Mouse (Mus musculus): ENCODE results near the gene Pik3c2b. TPM values are rescaled to one million over a fixed set of nuclear protein-coding genes. Genes with fewer than 3 reads are reported as not detected.
"Not testable (repeated sequence)": the region's sequence is repeated elsewhere in the genome, so short reads cannot be mapped to it uniquely, and the experiment has no call there.

Gene Pik3c2b
- polyA plus RNA-seq, 1 experiment from 2014 or later = 10.8 TPM

GRCm38 (mm10) chr1:133034091-133034460, 11.4 kb upstream of the Pik3c2b start:
- H3K27me3 ChIP-seq = no peaks in the 10 kb centered on the region
- H3K9me3 ChIP-seq = no peaks in the 10 kb centered on the region
- peak overlapping the region; percentile 54 for H3K4me2 ChIP-seq (replicated peaks)
- under 1% methylated on average over 11 of the region's 11 CpGs for WGBS
- no peaks in the 10 kb centered on the region for H3K36me3 ChIP-seq
- peaks cover 7% of the 10 kb centered on the region; the same call in 1 of the 2 replicates for H3K4me1 ChIP-seq
- H3K27ac ChIP-seq = no peak overlapping the region
- H3K9ac ChIP-seq = no peak overlapping the region
- ATAC-seq (ENCODE audit: insufficient number of reproducible peaks, insufficient read depth, low FRiP score, low TSS enrichment) = no peak
- H3K4me3 ChIP-seq = peak overlapping the region; percentile 51

- not testable (repeated sequence) for H3K27me3 ChIP-seq; H3K9me3 ChIP-seq; H3K27ac ChIP-seq; H3K4me3 ChIP-seq; ATAC-seq (ENCODE audit: insufficient number of reproducible peaks, insufficient read depth, low FRiP score, low TSS enrichment); H3K36me3 ChIP-seq; H3K4me1 ChIP-seq; H3K9ac ChIP-seq; H3K4me2 ChIP-seq (replicated peaks)
- WGBS = 62% methylated on average over 7 of the region's 7 CpGs
These were observed 10.8 kb upstream of the Pik3c2b start for GRCm38 (mm10) chr1:133034682-133035081.

- Histone ChIP-seq H3K36me3 (no peaks in the 10 kb centered on the region), H3K27me3 (no peaks in the 10 kb centered on the region), H3K27ac (no peak overlapping the region), H3K9me3 (no peaks in the 10 kb centered on the region), H3K4me1 (no peaks in the 10 kb centered on the region), H3K4me3 (no peak overlapping the region), H3K4me2 (replicated peaks) (no peak overlapping the region), H3K9ac (no peak overlapping the region)
- peak; percentile 75; the same call in 1 of the 2 replicates for ATAC-seq (ENCODE audit: insufficient number of reproducible peaks, insufficient read depth, low FRiP score, low TSS enrichment)
- WGBS = 13% methylated on average over 4 of the region's 4 CpGs
These were observed 5.9 kb upstream of the Pik3c2b start for GRCm38 (mm10) chr1:133039505-133039949.

- peak overlapping the region; percentile 72 for H3K4me2 ChIP-seq (replicated peaks)
- ATAC-seq (ENCODE audit: insufficient number of reproducible peaks, insufficient read depth, low FRiP score, low TSS enrichment) = peak; percentile 84
- no peaks in the 10 kb centered on the region for H3K27me3 ChIP-seq
- peak overlapping the region; percentile 80 for H3K4me3 ChIP-seq
- H3K36me3 ChIP-seq = no peaks in the 10 kb centered on the region
- H3K9me3 ChIP-seq = no peaks in the 10 kb centered on the region
- peaks cover 32% of the 10 kb centered on the region for H3K4me1 ChIP-seq
- peak overlapping the region; percentile 89 for H3K27ac ChIP-seq
- under 1% methylated on average over 59 of the region's 71 CpGs for WGBS
- H3K9ac ChIP-seq = peak overlapping the region; percentile 89
These were observed 484 bp downstream of the Pik3c2b start for GRCm38 (mm10) chr1:133045861-133046440.

- 0% methylated on average over 40 of the region's 40 CpGs for WGBS
- peak overlapping the region; percentile 80 for H3K4me3 ChIP-seq
- peaks cover 32% of the 10 kb centered on the region for H3K4me1 ChIP-seq
- no peaks in the 10 kb centered on the region for H3K36me3 ChIP-seq
- H3K27ac ChIP-seq = peak overlapping the region; percentile 89
- H3K9ac ChIP-seq = peak overlapping the region; percentile 89
- H3K9me3 ChIP-seq = no peaks in the 10 kb centered on the region
- no peaks in the 10 kb centered on the region for H3K27me3 ChIP-seq
- ATAC-seq (ENCODE audit: insufficient number of reproducible peaks, insufficient read depth, low FRiP score, low TSS enrichment) = peak; percentile 61
- H3K4me2 ChIP-seq (replicated peaks) = peak overlapping the region; percentile 72
These were observed 1.0 kb downstream of the Pik3c2b start for GRCm38 (mm10) chr1:133046441-133046931.

- H3K36me3 ChIP-seq = no peaks in the 10 kb centered on the region
- WGBS = 51% methylated on average over 8 of the region's 8 CpGs
- 0 out of 2 replicates have a peak overlapping the region, but pooled peaks have one; percentile 17 for H3K9ac ChIP-seq
- H3K4me3 ChIP-seq = peak overlapping the region; percentile 80
- no peaks in the 10 kb centered on the region for H3K27me3 ChIP-seq
- ATAC-seq (ENCODE audit: insufficient number of reproducible peaks, insufficient read depth, low FRiP score, low TSS enrichment) = no peak
- peak overlapping the region; percentile 71 for H3K27ac ChIP-seq
- H3K9me3 ChIP-seq = no peaks in the 10 kb centered on the region
- H3K4me2 ChIP-seq (replicated peaks) = peak overlapping the region; percentile 72
- peaks cover 40% of the 10 kb centered on the region for H3K4me1 ChIP-seq
These were observed 2.1 kb downstream of the Pik3c2b start for GRCm38 (mm10) chr1:133047575-133047974.

- H3K4me2 ChIP-seq (replicated peaks) = 0 out of 2 replicates have a peak overlapping the region, but pooled peaks have one; percentile 72
- H3K4me1 ChIP-seq = peaks cover 47% of the 10 kb centered on the region
- no peak overlapping the region for H3K9ac ChIP-seq
These were observed 3.2 kb downstream of the Pik3c2b start for GRCm38 (mm10) chr1:133048690-133049089.

GRCm38 (mm10) chr1:133050001-133050431, 4.5 kb downstream of the Pik3c2b start:
- H3K4me1 ChIP-seq = peaks cover 45% of the 10 kb centered on the region
- H3K27ac ChIP-seq = no peak overlapping the region
- ATAC-seq (ENCODE audit: insufficient number of reproducible peaks, insufficient read depth, low FRiP score, low TSS enrichment) = no peak
- H3K4me3 ChIP-seq = no peak overlapping the region
- H3K4me2 ChIP-seq (replicated peaks) = no peak overlapping the region
- no peaks in the 10 kb centered on the region for H3K27me3 ChIP-seq
- no peaks in the 10 kb centered on the region for H3K9me3 ChIP-seq
- H3K9ac ChIP-seq = no peak overlapping the region
- no peaks in the 10 kb centered on the region for H3K36me3 ChIP-seq
- 26% methylated on average over 11 of the region's 11 CpGs for WGBS

More at GRCm38 (mm10) chr1:133048690-133049089, 3.2 kb downstream of the Pik3c2b start:
- H3K9me3 ChIP-seq = no peaks in the 10 kb centered on the region
- WGBS = 59% methylated on average over 2 of the region's 2 CpGs
- H3K27ac ChIP-seq = no peak overlapping the region
- H3K27me3 ChIP-seq = no peaks in the 10 kb centered on the region
- H3K36me3 ChIP-seq = no peaks in the 10 kb centered on the region
- ATAC-seq (ENCODE audit: insufficient number of reproducible peaks, insufficient read depth, low FRiP score, low TSS enrichment) = no peak
- no peak overlapping the region for H3K4me3 ChIP-seq

- Histone ChIP-seq H3K27ac (no peak overlapping the region), H3K4me1 (peaks cover 45% of the 10 kb centered on the region)
These were observed 6.4 kb downstream of the Pik3c2b start for GRCm38 (mm10) chr1:133051829-133052228.

GRCm38 (mm10) chr1:133053034-133053433, 7.6 kb downstream of the Pik3c2b start:
- ATAC-seq (ENCODE audit: insufficient number of reproducible peaks, insufficient read depth, low FRiP score, low TSS enrichment) = no peak
- H3K9me3 ChIP-seq = no peaks in the 10 kb centered on the region

More at GRCm38 (mm10) chr1:133051829-133052228, 6.4 kb downstream of the Pik3c2b start:
- no peak overlapping the region for H3K4me2 ChIP-seq (replicated peaks)
- H3K9ac ChIP-seq = no peak overlapping the region
- H3K27me3 ChIP-seq = no peaks in the 10 kb centered on the region
- H3K9me3 ChIP-seq = no peaks in the 10 kb centered on the region
- no peak for ATAC-seq (ENCODE audit: insufficient number of reproducible peaks, insufficient read depth, low FRiP score, low TSS enrichment)
- H3K36me3 ChIP-seq = no peaks in the 10 kb centered on the region
- 82% methylated on average over 2 of the region's 2 CpGs for WGBS
- no peak overlapping the region for H3K4me3 ChIP-seq

GRCm38 (mm10) chr1:133054326-133054725, 8.9 kb downstream of the Pik3c2b start:
- Histone ChIP-seq H3K4me2 (replicated peaks) (no peak overlapping the region), H3K27ac (no peak overlapping the region), H3K36me3 (no peaks in the 10 kb centered on the region), H3K9ac (no peak overlapping the region), H3K9me3 (no peaks in the 10 kb centered on the region), H3K4me3 (no peak overlapping the region), H3K4me1 (peaks cover 40% of the 10 kb centered on the region), H3K27me3 (no peaks in the 10 kb centered on the region)
- ATAC-seq (ENCODE audit: insufficient number of reproducible peaks, insufficient read depth, low FRiP score, low TSS enrichment) = no peak
- 74% methylated on average over 8 of the region's 8 CpGs for WGBS

More at GRCm38 (mm10) chr1:133053034-133053433, 7.6 kb downstream of the Pik3c2b start:
- WGBS = 60% methylated on average over 5 of the region's 5 CpGs
- Histone ChIP-seq H3K36me3 (no peaks in the 10 kb centered on the region), H3K27ac (no peak overlapping the region), H3K4me1 (peaks cover 45% of the 10 kb centered on the region), H3K4me3 (no peak overlapping the region), H3K9ac (no peak overlapping the region), H3K27me3 (no peaks in the 10 kb centered on the region), H3K4me2 (replicated peaks) (no peak overlapping the region)

- no peak overlapping the region for H3K27ac ChIP-seq
- 48% methylated on average over 7 of the region's 7 CpGs for WGBS
These were observed 12.0 kb downstream of the Pik3c2b start for GRCm38 (mm10) chr1:133057345-133058034.

More at GRCm38 (mm10) chr1:133057345-133058034, 12.0 kb downstream of the Pik3c2b start:
- Histone ChIP-seq H3K4me3 (no peak overlapping the region), H3K4me1 (peaks cover 33% of the 10 kb centered on the region), H3K27me3 (no peaks in the 10 kb centered on the region), H3K9ac (no peak overlapping the region), H3K9me3 (no peaks in the 10 kb centered on the region), H3K4me2 (replicated peaks) (no peak overlapping the region), H3K36me3 (no peaks in the 10 kb centered on the region)
- no peak for ATAC-seq (ENCODE audit: insufficient number of reproducible peaks, insufficient read depth, low FRiP score, low TSS enrichment)
